Mouse (Mus musculus) CD4-positive helper T cell, adult 2 months (primary cell): Measurements from ENCODE around the gene Mapre3.
"Not testable (repeated sequence)": the region's sequence is repeated elsewhere in the genome, so short reads cannot be mapped to it uniquely, and the experiment has no call there.

Experiments
- DNase-seq: peaks from one replicate; pipeline ENCODE4 v3.0.0-alpha.2; 2012; ENCODE audit warnings: low read depth, missing footprints, low spot score

Mapre3 gene

GRCm38 (mm10) chr5:30881839-30882238 lies 67.4 kb downstream of the Mapre3 start:
- not testable (repeated sequence) for DNase-seq

GRCm38 (mm10) chr5:30886209-30886608 lies 71.8 kb downstream of the Mapre3 start:
- DNase-seq, result no peak

- no peak for DNase-seq
Measured at GRCm38 (mm10) chr5:30886731-30887130, 72.3 kb downstream of the Mapre3 start.

GRCm38 (mm10) chr5:30887331-30887761 lies 72.9 kb downstream of the Mapre3 start:
- peak; percentile 93 for DNase-seq

- DNase-seq, result peak; percentile 94
Measured at GRCm38 (mm10) chr5:30887858-30888336, 73.5 kb downstream of the Mapre3 start.

- DNase-seq, result peak; percentile 93
Measured at GRCm38 (mm10) chr5:30888337-30889087, 74.1 kb downstream of the Mapre3 start, which contains the start of gene Agbl5. Gene Agbl5 (plus strand): TSS chr5:30888694.

- DNase-seq, result no peak
Measured at GRCm38 (mm10) chr5:30889088-30889754, 74.8 kb downstream of the Mapre3 start.

- DNase-seq, result no peak
Measured at GRCm38 (mm10) chr5:30890375-30890774, 75.9 kb downstream of the Mapre3 start.

GRCm38 (mm10) chr5:30901860-30902259 lies 87.4 kb downstream of the Mapre3 start:
- no peak for DNase-seq

GRCm38 (mm10) chr5:30907413-30908059 lies 93.1 kb downstream of the Mapre3 start, which contains the start of gene Ost4:
Gene Ost4 (minus strand): TSS chr5:30907788.
- DNase-seq, result peak; percentile 97

- no peak for DNase-seq
Measured at GRCm38 (mm10) chr5:30908426-30909299, 94.2 kb downstream of the Mapre3 start.

- no peak for DNase-seq
Measured at GRCm38 (mm10) chr5:30909300-30909659, 94.8 kb downstream of the Mapre3 start.

- no peak for DNase-seq
Measured at GRCm38 (mm10) chr5:30909863-30910262, 95.4 kb downstream of the Mapre3 start.

- DNase-seq, result no peak
Measured at GRCm38 (mm10) chr5:30910481-30910880, 96.0 kb downstream of the Mapre3 start.

GRCm38 (mm10) chr5:30912156-30912555 lies 97.7 kb downstream of the Mapre3 start:
- no peak for DNase-seq

GRCm38 (mm10) chr5:30913060-30913841 lies 98.8 kb downstream of the Mapre3 start, which contains the start of gene Emilin1:
Gene Emilin1 (plus strand): TSS chr5:30913402.
- no peak for DNase-seq

GRCm38 (mm10) chr5:30914101-30914635 lies 99.7 kb downstream of the Mapre3 start:
- DNase-seq, result no peak

GRCm38 (mm10) chr5:30914849-30915248 lies 100.4 kb downstream of the Mapre3 start:
- no peak for DNase-seq

GRCm38 (mm10) chr5:30915456-30915855 lies 101.0 kb downstream of the Mapre3 start:
- no peak for DNase-seq
